Mouse (Mus musculus) neural tube, embryonic 10.5 days (tissue): ENCODE results near the gene Dnmbp.

Experiments
- DNase-seq: peaks from one replicate; pipeline ENCODE4 v3.0.0-alpha.2; 2017; ENCODE audit warnings: low spot score; ENCODE audit errors: extremely low spot score

Dnmbp gene

DNA sequence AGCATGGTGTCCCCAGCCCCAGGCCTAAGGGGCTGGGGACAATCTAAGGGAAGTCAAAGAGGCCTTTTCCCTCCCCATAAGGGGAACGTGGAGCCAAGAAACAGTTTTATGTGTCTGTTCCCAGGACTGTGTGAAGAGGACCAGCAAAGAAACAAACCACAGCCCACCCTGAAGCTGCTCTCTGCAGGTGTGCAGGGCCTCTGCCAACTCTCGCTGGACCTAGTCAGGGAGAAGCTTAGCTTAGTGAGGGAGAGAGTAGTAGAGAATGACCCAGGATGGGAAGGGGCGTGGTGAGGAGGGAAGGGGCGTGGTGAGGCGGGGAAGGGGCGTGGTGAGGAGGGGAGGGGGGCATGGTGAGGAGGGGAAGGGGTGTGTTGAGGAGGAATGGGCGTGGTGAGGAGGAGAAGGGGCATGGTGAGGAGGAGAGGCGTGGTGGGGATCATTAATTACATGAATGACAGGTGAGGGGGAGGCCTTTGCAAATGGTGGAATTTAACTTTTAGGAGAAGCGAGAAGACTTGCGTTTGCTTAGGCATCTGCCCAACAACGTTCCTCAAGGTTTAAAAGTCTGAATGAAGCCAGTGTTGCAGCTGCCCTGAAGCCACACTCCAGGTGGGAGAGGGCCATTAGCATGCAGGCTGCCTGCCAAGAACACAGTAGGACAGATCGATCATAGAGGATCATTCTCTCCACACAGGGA is 9.3 kb upstream of the Dnmbp start:
- DNase-seq: peak; percentile 59

DNA sequence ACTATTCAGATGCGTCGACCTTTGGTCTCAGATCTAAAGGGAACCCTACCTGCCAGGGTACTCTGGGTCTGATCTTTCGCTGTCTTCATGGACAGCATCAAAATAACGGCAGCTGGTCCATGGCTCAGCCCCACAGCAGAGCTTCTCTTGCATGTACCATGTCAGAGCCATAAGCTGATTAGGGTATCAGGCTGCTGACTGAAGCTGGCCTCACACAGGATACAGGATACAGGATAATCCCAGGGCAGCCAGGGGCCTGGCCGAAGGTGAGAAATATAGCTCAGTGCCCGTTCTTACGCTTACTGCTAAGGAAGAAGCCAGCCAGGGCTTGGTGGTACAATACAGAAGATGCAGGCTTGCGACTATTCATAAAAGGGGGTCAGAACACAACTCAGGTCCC is 4.6 kb upstream of the Dnmbp start:
- DNase-seq: no peak

DNA sequence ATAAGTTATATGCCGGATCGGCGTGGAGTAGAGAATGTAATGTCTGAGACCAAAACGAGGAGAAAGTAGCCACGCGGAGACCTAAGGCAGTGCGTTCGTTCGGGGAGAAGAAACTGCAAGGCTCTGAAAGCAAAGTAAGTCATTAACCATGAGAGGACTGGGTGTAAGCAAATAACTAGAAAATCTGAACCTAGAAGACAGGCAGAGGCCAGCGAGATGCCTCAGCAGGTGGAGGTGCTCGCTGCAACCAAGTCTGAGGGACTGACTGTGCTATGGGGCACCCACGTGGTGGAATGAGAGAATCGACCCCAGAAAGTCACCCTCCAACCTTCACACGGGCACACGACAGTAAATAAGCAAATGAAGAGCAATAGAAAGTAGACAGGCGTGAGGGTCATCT is 3.1 kb upstream of the Dnmbp start:
- no peak for DNase-seq

DNA sequence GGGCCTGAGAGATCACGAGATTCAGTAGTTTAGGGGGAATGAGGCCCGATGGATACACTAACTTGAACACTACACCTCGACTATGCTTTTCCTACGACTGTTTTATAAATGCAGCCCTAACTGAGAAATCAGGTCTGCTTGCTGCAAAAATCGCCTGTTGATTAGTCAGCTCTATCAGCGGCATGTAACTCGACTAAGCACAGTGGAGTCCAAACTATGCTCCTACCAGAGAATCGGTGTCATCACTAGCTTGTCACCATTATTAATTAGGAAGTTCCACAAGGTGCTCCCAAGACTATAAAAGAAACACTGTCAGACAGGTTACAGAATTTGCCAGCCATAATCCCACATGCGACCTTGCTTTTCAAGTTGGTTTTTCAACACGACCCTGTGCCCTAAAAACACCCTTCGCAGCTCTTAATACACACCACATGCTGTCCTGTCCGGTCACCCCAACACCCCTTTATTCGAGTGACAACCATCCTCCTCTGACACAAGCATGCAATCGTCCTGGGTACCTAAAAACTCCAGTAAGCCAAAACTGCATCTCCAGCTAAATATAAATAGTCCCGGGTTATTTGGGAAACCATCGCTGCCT is 721 bp downstream of the Dnmbp start:
- no peak for DNase-seq

DNA sequence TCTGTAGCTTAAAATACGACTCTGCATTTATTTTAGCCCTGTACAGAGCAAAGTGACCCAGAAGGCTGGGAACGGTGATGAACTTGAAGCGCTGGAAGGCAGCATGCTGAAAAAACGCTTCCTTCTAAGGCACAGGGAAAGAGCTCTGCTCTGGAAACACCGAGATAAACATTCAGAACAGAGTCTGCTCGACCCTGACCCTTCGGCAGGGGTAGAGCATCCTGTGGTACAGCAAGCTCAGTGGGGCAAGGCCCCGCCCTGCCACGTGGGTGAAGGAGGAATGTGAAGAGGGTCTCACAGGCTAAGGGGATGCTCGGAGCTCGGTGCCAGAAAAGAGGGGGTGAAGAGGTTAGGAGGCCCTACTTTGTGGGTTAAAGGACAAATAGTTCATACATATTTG is 1.6 kb downstream of the Dnmbp start:
- no peak for DNase-seq

DNA sequence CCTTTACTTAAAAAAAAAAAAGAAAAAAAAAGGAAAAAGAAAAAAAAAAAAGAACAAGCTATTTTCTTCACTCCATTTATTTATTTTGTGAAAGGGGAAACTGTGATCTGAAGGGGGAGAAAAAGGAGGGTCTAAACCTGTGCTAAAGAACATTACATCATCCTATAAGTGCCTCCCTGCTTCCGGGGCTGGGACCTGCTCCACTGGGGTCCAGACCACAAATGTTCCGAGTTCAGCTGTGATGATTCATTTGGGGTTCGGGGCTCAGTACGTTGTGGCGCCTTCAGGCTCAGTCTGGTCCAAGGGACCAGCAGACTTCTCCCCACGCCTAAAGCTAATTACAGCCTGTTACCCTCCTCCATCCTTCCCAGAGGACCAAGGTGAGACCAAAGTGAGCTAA is 9.1 kb downstream of the Dnmbp start:
- no peak for DNase-seq

DNA sequence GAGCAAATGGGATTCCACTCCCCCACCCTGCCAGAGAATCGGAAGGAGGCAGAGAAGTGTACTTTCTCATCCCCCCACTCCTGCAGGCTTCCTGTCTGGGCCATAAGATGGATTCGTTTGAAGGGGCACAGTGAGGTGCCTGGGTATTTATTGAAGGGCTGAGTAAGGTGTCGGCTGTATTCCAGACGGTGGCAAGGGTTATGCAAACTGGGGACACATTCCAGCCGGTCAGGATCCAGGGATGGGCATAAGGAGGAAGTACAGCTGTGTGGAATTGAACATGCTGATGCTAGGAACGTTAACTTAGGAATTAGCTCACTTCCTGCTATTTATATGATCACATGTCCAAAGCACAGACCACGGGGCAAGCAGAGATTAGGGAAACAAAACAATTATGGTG is 9.6 kb downstream of the Dnmbp start:
- no peak for DNase-seq

DNA sequence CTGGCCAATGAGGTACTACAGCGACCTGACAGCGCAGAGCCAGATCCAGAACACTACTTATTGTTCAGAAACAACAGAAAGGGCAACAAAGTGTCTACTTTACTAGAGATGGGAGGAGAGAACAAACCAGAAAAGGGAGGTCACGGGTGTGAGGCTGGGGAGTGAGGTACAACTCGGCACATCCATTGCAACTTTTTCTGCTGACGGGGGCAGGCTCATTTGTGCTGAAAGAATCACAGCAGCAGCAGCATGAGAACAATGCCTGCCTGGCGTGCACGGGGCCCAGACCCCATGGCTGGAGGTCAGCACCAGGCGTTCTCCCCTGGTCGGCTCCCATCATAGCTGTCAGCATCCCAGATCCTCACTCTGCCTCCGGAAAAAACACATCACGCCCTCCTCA is 10.1 kb downstream of the Dnmbp start:
- DNase-seq: no peak

DNA sequence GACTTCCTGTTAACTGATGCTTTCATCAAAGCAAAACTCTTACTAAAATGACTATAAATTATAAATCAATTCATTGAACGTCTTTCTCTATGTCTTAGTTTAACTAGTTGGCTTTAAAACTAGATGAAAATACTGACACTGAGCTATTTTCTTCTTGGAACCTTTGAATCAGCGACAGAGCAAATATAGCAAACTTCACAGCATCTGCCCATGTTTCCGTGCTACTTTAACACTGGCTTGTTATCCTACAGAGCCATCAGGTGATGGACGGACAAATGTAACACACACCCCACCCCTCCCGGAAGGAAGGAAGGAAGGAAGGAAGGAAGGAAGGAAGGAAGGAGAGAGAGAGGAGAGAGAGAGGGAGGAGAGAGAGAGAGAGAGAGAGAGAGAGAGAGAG is 12.0 kb downstream of the Dnmbp start:
- DNase-seq: no peak

DNA sequence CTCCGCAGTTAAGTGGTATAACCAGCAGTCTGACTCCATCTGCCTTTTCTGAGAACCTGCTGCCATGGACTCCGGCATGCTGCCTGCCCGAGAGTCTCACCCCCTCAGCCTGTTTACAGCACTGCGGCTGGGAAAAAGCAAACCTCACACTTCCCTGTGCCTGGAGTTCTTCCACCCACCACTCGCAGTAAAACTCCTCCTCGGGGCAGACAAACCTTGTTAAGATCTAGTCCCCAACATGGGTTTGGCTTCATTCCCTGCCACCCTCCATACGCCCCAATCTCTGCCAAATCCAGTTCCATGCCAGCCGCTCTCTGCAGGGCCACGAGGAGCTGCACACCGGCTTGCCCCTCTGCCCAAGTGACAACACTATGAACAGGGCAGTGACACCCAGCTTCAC is 12.9 kb downstream of the Dnmbp start:
- DNase-seq: no peak

DNA sequence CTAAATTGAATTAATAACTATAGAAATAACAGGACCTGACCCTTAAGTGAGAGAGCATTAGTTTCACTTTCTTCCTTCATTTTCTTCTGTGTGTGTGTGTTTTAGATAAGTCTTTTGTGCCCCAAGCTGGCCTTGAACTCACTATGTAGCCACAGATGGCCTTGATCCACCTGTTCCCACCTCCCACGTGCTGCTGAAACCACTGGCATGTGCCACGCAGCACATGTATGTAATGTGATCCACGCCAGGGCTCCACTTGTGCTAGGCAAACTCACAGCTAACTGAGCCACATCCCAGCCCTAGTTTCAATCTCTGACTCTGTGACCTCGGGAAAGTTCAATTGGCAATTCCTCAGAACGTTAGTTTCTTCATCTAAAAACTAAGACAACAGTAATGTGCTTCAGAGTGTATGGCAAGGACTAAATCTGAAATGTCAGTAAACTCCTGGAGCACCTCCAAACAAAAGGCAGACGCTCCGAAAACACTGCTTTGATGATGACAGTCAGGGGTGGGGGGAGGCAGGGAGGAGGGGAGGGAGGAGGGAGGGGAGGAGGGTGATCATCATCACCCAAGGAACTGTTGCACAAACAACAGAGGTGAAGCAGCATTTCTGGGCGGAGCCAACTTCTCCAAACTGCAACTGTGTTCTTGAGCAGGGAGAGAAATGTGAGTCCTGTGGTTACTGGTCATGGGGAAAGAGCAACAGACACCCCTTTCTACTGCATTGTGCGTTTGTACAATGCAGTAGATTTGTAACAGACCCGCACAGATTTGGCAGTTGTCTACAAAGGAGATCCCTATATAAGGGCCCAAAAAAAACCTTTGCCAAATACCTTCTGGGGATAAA is 13.6 kb downstream of the Dnmbp start:
- no peak for DNase-seq

DNA sequence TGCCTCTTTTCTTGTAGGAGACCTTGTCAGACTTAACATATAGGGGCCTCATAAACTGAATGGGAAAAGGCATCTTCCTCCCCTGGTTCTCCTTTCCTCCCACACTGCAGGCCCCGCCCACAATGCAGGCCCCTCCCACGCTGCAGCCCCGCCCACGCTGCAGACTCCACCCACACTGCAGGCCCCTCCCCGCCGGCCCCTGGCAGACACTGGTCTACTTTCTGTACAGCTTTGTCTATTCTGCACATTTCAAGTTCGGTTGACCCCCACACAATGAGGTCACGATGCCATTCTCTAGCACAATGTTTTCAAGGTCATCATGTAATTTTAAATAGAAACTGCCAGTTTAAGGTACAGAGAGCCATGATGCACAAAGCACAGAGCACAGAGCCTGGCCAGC is 15.6 kb downstream of the Dnmbp start:
- no peak for DNase-seq

DNA sequence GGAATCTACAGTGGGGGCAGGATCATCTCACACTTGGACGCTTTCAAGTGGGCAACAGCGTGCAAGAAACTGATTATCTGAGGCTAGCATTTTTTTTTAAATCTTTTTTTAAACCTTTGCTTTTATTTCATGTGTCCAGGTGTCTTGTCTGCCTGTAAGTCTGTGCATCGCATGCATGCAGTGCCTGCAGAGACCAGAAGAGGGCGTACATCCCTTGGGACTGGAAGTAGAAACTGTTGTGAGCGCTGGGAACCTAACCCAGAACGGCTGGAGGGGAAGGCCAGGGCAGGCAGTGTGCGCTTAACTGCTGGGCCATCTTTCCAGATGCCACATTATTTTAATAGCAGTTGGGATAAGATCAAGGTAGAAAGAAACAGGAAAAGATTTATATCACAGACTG is 17.0 kb downstream of the Dnmbp start:
- no peak for DNase-seq

DNA sequence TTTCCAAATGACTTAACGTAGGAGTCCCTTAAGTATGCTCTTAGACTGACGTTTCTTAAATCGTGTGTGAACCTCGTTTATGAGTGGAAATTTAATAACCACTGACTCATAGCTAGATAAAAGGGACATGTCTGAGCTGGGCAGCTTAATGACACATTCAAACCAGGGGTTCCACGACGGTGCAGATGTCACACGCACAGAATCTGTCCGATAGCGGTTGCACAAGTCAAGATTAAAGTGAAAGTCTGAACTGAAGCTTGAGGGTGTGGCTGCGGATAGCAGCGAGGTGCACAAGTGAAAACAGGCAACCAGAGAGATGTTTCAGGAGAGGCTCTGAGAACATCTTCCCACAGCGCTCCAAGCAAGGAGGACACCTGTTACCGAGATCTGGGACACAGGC is 18.6 kb downstream of the Dnmbp start:
- DNase-seq: no peak

DNA sequence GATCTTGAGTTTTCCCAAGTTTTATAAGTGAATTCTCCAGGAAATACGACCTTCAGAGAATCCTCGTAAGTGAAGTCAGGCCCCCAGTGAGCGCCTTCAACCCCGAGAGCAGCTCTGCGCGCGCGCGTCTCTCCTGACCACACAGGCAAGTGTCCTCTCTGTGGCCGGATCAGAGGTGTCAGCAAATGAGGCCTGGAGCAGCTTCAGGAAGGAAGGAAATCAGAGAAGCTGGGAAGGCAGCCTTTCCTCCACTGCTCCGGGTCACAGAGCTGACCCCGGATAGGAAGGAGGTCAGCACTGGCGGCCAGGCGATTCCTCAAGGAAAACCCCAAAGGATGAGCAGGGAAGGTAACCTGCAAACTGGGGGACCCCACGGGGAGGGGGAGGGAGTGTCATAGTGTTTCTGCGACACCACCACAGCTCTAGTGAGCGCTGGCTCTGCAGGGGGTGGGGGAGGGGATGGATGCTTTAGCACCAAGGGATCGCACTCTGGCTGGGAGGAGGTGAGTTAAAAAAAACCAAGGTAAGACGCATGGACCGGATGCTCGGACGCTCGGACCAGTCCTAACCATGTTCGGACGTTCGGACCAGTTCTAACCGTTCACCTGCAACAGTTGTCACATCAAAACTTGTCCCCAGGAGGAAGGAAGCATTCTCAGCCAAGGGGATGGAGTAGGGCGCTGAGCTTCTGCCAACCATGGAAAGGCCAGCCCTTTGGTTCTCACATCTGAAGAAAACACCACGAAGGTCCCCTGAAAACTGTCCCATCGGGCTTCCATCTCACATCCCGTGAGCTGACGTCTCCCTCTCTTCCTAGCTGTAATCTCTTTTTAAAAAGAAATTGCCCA is 19.3 kb downstream of the Dnmbp start:
- peak; percentile 23 for DNase-seq

DNA sequence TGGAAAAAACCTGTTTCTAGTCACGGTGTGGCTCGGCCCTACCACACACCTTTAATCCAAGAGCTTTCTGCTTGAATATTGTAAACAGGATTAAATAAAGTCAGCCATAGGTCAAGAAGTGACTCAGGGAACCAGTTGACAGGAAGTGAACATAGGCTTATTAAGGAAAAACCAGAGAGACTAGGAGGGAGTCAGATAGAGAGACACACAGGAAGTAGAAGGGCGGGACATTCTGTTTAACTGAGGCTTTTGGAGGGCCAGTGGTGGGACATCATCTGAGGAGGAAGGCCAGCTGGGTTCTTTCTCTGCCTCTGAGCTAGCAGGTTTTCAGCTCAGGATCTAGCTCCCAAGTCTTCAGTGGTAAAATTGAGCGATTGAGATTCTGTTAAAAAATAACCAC is 20.1 kb downstream of the Dnmbp start:
- no peak for DNase-seq

DNA sequence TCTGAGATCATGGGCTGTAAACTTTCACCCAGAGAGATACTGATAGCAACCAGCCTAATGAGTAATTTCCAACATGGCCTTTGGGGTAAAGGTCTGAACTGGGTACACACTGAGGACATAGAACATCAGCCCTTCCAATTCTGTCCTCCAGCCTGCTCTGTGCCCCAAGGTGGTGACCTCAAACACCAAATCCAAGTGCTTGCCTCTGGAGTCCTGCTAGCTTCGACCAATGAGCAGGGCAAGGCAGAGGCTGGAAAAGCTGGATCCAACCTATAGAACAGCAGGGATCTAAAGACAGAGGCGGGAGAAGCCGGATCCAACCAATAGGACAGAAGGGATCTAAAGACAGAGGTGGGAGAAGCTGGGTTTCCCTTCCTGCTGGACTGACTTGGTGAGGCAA is 21.2 kb downstream of the Dnmbp start:
- DNase-seq: no peak

DNA sequence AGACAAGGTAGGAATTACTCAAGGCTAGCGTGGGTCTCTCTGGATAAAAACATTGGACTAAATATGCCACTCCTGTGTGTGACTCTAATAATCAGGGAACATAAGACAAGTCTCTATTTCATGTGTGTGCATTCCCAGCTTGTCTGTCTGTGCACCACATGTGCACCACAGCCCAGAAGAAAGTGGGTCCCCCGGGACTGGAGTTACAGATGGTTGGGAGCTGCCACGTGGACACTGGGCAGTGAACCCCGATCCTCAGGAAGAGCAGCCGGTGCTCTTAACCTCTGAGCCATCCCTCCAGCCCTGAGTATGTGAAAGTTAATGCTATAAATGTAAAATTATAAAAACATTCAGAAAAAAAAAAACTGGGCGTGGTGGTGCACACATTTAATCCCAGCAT is 22.2 kb downstream of the Dnmbp start:
- no peak for DNase-seq

DNA sequence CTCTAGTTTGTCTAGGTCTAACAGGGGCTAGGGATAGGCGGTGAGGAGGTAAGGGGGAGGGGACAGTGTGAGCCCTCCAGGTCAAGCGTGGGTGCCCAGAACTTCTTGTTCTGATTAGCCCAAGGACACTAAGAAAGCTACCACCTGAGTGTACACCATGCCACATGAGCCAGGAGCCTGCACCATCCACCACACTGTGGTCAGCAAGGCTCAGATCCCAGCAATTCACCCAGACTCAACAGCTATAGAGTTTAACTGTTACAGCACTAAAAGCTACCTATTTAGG is 22.6 kb downstream of the Dnmbp start:
- no peak for DNase-seq

DNA sequence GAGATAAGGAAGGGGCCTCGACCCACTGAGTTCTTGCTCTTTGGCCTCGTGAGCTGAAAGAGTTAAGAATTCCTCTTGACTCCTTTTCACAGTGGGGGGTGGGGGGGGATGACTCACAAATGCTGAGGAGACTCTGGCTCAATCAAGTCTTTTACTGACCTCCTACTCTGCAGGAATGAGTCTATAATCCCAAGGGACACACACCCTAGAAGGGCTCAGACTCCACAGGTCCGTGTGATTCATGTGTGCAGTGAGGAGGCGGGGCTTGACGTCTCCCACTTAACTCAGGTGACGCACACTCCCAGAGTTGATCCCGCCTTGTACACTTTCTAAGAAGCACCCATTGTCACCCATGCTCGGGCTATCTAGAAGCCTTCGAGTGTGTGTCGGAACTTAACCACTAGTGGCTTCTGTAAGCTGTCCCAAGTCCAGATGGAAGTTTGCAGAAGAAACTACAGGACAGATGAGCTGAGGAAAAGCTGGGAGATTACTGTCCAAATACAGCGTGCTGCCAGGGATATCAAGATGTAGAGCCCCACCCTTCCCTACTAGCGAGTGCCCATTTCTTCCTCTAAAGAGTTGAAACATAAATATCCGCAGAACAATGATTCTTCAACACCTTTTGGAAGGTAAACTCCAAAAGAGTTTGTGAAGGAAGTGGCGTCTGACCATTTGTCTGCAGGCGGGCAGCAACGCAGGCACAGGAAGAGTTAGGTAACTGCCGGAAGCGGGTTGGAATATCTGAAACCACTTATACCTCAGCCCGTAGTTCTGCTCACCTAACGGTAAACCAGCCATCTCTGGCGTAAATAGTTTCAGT is 23.2 kb downstream of the Dnmbp start:
- no peak for DNase-seq

DNA sequence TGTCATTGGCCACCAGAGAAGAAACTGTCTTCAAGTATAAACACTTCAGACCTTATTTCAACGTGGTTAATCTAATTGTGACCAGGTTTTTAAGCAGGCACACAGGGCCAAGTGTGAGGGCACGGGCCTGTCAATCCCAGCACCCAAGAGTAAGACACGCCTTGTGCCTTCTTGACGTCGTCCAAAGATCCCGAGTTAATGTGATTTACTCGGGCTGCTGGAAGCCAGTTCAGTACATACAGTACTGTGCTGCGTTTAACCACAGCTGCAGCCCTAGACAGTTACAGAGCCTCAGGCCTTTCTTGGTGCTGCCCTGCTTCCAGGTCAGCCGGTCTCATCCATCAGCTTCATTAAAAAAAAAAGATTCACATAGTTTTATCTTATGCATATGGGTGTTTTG is 24.6 kb downstream of the Dnmbp start:
- no peak for DNase-seq
